Mouse (Mus musculus): ENCODE results near the gene Fzd4. TPM values are rescaled to one million over a fixed set of nuclear protein-coding genes. Genes with fewer than 3 reads are reported as not detected.
A peak's percentile ranks its signal among the peaks of the same experiment; 100 is the strongest.

The Fzd4 gene
- polyA plus RNA-seq, 1 experiment from 2014 or later: 2.2 TPM

DNA sequence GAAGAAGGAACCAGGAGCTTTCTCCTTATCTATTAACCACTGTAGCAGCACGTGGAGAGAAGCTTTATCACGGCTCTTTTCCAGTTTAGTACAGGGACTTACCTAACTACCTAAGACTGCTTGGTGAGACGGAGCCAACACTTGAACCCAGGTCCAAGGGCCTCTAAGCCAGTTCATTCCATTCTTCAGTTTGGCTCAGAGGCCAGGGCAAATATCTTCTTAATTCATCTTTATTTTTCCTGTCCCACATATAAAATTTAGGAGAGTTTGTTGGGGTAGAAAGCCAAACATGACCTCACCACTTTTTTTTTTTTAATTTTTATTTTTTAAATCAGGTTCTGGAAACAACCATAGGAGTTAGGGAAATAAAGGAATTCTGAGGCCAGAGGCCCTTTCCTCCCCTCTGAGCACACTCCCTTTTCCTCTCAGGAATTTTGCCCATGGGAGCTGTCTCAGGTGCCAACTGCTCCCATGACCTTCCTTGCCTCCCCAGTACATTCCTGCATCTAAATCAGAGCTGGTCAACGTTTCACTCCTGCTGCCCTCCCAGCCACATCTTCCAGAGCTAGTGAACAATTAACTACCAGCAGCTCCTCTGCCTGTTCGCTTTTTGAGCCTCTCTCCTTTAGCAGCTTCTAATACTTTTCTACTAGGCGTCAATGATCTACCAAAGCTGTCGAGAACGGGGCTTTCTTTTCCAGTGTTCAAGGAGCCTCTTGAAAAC, 29.9 kb downstream of the Fzd4 start:
- H3K9ac ChIP-seq: no peak overlapping the region
- WGBS: 68% methylated on average over 8 of the region's 8 CpGs

DNA sequence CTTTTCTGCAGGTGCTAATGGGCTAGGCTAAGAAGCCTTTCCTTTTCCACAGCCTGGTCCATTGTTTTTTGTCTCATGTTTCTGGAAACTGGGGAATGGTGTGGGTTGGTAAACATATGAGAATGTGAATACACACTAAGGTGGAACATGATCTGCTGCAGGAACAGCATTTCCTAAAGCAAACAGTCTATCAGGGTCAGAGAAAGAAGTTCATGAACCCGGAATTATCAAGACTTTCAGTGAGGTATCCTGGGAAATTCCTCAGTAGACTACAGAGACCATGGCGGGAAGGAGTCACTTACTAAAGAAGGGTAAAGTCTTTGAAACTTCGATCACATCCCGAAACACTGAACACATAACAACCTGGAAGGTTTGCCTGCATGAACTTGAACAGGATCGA, 32.2 kb downstream of the Fzd4 start:
- Histone ChIP-seq H3K4me2 (no peak overlapping the region), H3K36me3 (no peaks in the 10 kb centered on the region), H3K4me1 (replicated peaks) (no peaks in the 10 kb centered on the region), H3K9ac (no peak overlapping the region), H3K9me3 (no peaks in the 10 kb centered on the region), H3K4me3 (no peak overlapping the region), H3K27me3 (no peaks in the 10 kb centered on the region), H3K27ac (replicated peaks) (no peak overlapping the region)
- ATAC-seq (ENCODE audit: low read depth): no peak
- WGBS: 88% methylated on average over 5 of the region's 5 CpGs

More for the DNA sequence above, 29.9 kb downstream of the Fzd4 start:
- no peak for ATAC-seq (ENCODE audit: low read depth)
- Histone ChIP-seq H3K4me3 (no peak overlapping the region), H3K36me3 (no peaks in the 10 kb centered on the region), H3K9me3 (no peaks in the 10 kb centered on the region), H3K4me1 (replicated peaks) (no peaks in the 10 kb centered on the region), H3K27me3 (no peaks in the 10 kb centered on the region), H3K4me2 (no peak overlapping the region), H3K27ac (replicated peaks) (no peak overlapping the region)

DNA sequence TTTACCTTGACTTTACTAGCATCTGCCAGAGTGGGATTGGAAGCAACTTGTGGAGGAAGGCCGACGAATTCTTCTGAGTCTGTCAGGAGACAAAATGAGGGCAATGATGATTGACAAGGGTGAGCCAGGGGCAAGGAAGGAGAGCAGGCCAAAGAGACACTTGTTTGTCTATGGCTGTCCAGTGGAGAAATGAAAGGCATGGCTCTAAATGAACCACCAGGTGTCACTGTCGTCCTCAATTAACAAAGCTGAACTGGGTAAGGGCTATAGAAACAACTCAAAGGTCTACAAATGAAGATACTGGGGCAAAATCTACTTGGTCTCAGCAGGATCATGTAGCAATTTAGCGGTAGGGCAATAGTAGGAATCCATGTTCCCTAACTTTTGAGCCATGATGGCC, 33.4 kb downstream of the Fzd4 start:
- Histone ChIP-seq H3K4me2 (no peak overlapping the region), H3K27ac (replicated peaks) (no peak overlapping the region), H3K4me1 (replicated peaks) (no peaks in the 10 kb centered on the region), H3K4me3 (no peak overlapping the region), H3K9me3 (no peaks in the 10 kb centered on the region), H3K36me3 (no peaks in the 10 kb centered on the region), H3K27me3 (no peaks in the 10 kb centered on the region), H3K9ac (no peak overlapping the region)
- 45% methylated on average over 4 of the region's 4 CpGs for WGBS
- no peak for ATAC-seq (ENCODE audit: low read depth)

DNA sequence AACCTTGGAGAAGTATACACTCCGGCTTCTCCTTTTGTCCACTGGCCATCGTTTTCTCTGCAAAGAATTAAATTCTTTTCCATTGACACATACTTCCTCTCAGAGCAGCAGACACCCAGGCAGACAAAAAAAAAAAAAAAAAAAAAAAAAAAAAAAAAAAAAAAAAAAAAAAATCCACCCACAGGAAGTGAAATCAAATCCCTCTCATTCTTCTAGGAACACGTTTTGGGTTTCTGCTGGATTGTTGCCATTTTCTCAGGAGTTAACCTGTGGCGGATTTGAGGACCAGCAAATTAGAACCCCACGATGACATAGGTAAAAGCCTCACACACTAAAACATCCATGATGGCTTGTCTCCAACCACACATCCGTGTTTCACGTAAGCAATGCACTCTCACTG, 37.1 kb downstream of the Fzd4 start:
- no peaks in the 10 kb centered on the region for H3K9me3 ChIP-seq
- no peak overlapping the region for H3K4me3 ChIP-seq
- H3K9ac ChIP-seq: no peak overlapping the region
- no peak overlapping the region for H3K4me2 ChIP-seq
- WGBS: 82% methylated on average over 7 of the region's 7 CpGs
- H3K27ac ChIP-seq (replicated peaks): no peak overlapping the region
- no peaks in the 10 kb centered on the region for H3K4me1 ChIP-seq (replicated peaks)
- ATAC-seq (ENCODE audit: low read depth): no peak
- H3K27me3 ChIP-seq: no peaks in the 10 kb centered on the region
- H3K36me3 ChIP-seq: no peaks in the 10 kb centered on the region

DNA sequence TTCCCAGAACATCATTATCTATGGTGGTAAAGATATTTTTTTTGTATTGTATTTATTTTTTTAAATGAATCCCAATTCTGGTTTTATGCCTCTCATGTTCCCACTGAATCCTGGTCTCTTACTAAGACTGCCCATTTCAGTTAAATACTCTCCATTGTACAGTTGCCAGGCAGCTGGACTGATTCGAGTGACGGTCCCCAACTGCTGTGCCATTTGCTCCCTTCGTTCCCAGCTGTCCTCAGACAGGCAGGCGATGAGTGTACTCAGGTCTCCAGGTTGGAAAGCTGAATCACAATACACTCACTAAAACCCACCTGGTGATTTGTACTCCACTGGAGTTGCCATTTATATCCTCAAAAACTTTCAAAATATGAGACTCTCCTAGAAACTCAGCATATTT, 38.1 kb downstream of the Fzd4 start:
- Histone ChIP-seq H3K36me3 (no peaks in the 10 kb centered on the region), H3K4me1 (replicated peaks) (no peaks in the 10 kb centered on the region), H3K4me3 (no peak overlapping the region), H3K9me3 (no peaks in the 10 kb centered on the region), H3K27ac (replicated peaks) (no peak overlapping the region), H3K27me3 (no peaks in the 10 kb centered on the region), H3K9ac (no peak overlapping the region), H3K4me2 (no peak overlapping the region)
- WGBS: 63% methylated on average over 4 of the region's 4 CpGs
- ATAC-seq (ENCODE audit: low read depth): no peak

DNA sequence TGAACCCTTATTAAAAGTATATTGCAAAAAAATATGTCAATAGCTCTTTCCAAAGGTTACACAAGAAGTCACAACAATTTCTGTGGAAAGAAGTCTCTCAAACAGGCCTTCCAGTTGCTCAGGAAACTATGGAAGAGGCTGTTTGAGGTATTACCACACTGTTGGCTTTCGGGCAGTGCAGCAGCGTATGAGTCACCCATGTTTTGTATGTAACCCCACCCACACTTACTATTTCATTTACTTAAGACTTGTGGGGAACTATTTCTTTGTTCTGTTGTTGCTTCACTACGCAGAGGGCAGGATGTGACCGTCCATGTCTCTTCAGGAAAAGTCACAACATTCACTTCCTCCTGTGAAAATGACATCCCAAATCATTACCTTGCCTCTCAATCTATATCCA, 41.0 kb downstream of the Fzd4 start:
- Histone ChIP-seq H3K9me3 (no peaks in the 10 kb centered on the region), H3K36me3 (no peaks in the 10 kb centered on the region)

DNA sequence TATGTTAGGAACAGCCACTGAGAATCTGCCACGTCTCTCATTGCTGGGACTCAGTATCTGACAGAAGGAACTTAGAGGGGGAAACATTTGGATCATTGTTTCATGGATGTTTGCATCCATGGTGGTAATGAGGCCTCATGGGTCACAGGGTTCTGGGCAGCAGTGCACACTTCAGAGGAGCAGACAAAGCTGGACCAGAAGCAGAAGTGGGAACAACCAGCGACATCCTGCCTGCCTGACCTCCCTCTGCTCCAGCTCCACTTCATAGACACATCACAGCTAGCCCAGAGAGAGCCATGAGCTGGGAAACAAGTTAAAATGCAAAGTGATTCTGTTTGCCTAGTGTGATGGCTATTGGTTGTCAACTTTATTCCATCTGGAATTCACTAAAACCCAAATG, 46.2 kb downstream of the Fzd4 start:
- WGBS: 72% methylated on average over 2 of the region's 2 CpGs
- no peak for ATAC-seq (ENCODE audit: low read depth)
- Histone ChIP-seq H3K27me3 (no peaks in the 10 kb centered on the region), H3K36me3 (no peaks in the 10 kb centered on the region), H3K27ac (replicated peaks) (no peak overlapping the region), H3K4me3 (no peak overlapping the region), H3K4me1 (replicated peaks) (no peaks in the 10 kb centered on the region), H3K4me2 (no peak overlapping the region), H3K9ac (no peak overlapping the region), H3K9me3 (no peaks in the 10 kb centered on the region)

More for the DNA sequence above, 41.0 kb downstream of the Fzd4 start:
- no peaks in the 10 kb centered on the region for H3K4me1 ChIP-seq (replicated peaks)
- H3K4me2 ChIP-seq: no peak overlapping the region
- H3K27me3 ChIP-seq: no peaks in the 10 kb centered on the region
- WGBS: 85% methylated on average over 4 of the region's 4 CpGs
- no peak overlapping the region for H3K4me3 ChIP-seq
- H3K27ac ChIP-seq (replicated peaks): no peak overlapping the region
- no peak for ATAC-seq (ENCODE audit: low read depth)
- no peak overlapping the region for H3K9ac ChIP-seq

DNA sequence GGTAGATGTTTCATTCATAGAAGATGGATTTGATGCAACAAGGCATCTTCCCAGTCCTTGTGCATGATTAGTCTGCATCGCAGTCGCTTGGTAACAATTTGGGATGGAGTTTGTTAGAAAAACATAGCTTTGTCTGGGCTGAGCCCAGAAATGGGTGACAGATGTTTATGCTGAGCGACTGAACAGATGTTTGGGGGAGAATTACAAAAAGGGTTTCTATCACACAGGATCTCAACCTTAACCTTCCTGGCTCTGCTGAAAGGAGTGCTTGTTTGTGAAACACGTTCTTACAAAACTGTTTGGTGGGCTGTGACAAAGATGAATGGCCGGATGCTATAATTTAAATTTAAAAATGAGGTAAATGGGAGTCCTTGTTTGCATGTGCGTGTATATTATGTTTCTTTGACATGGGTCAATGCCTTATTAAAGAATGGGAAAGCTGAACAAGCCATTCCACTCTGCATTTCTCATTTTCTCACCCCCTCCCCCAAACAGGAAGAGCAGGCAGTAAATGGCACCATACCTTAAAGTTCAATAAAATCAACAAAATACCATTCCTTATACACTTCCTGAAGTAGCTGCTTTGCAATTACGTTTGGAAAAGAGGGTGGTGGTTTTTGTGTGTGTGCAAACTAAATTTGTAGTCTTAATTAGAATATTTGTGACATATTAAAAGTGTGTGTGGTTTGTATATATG, 52.4 kb downstream of the Fzd4 start:
- no peak overlapping the region for H3K27ac ChIP-seq (replicated peaks)
- peaks cover 14% of the 10 kb centered on the region for H3K4me1 ChIP-seq (replicated peaks)
- WGBS: 34% methylated on average over 7 of the region's 7 CpGs
- no peak for ATAC-seq (ENCODE audit: low read depth)
- H3K9me3 ChIP-seq: no peaks in the 10 kb centered on the region
- H3K9ac ChIP-seq: no peak overlapping the region
- no peak overlapping the region for H3K4me3 ChIP-seq
- no peaks in the 10 kb centered on the region for H3K27me3 ChIP-seq
- no peak overlapping the region for H3K4me2 ChIP-seq
- H3K36me3 ChIP-seq: no peaks in the 10 kb centered on the region

DNA sequence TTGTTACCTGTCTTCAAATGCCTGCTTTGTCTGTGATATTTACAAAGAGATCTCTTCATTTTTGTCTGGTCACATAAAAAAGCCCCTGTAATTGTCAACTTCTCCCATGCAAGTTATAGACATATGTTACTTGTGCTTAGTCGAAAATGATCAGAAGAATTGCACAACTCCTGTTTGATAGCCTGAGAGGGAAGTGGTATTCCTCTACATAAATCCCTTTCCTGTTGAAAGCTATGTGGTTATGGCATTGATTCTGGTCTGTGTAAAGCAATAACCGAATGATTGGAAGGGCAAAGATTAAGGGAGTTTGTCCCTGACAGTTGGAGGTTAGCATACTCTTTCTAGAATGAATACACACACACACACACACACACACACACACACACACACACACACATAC, 55.5 kb downstream of the Fzd4 start:
- Histone ChIP-seq H3K9ac (no peak overlapping the region), H3K4me2 (no peak overlapping the region), H3K9me3 (no peaks in the 10 kb centered on the region), H3K4me1 (replicated peaks) (peaks cover 19% of the 10 kb centered on the region), H3K4me3 (no peak overlapping the region), H3K36me3 (no peaks in the 10 kb centered on the region), H3K27ac (replicated peaks) (no peak overlapping the region), H3K27me3 (no peaks in the 10 kb centered on the region)
- ATAC-seq (ENCODE audit: low read depth): no peak
- 81% methylated on average over 2 of the region's 2 CpGs for WGBS

DNA sequence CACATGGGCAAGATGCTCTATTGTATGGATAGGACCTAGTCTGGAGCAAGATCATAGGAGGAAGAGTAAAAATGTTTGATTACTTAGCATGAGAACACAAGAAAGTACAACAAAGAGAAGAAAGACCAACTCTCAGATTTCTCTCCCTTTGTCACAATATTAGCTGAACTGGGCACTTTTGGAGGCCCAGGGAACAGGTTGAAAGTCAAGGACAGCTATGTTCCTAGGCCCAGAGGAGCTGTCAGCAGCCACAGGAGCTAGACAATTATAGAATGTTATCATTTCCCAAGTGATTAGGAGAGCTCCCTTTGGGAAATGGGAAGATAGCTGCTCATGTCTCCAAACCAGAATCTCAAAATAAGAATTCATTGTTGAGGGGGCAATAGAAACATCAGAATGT, 56.8 kb downstream of the Fzd4 start:
- H3K27ac ChIP-seq (replicated peaks): no peak overlapping the region
- H3K9ac ChIP-seq: no peak overlapping the region
- peaks cover 19% of the 10 kb centered on the region for H3K4me1 ChIP-seq (replicated peaks)
- no peaks in the 10 kb centered on the region for H3K36me3 ChIP-seq
- H3K4me2 ChIP-seq: no peak overlapping the region
- no peaks in the 10 kb centered on the region for H3K27me3 ChIP-seq
- no peaks in the 10 kb centered on the region for H3K9me3 ChIP-seq
- no peak overlapping the region for H3K4me3 ChIP-seq
- ATAC-seq (ENCODE audit: low read depth): no peak

DNA sequence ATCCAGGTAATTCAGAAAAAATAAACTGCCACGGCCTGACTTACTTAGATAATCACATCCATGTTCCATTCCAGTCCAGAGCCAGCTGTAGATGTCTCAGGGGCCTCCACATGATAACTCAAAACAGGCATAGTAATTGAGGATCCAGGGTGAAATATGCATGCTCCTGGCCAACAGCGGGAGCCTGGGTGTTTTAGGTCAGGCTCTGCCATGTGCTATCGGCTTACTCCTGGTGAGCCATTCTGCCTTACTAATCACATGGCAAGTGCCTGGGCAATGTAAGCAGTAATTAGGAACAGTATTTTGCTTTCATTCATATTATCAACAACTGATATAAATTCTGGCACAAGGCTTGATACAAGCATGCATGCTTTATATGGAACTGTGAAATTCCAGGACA, 57.2 kb downstream of the Fzd4 start:
- H3K4me3 ChIP-seq: no peak overlapping the region
- H3K27ac ChIP-seq (replicated peaks): no peak overlapping the region
- no peaks in the 10 kb centered on the region for H3K36me3 ChIP-seq
- H3K9ac ChIP-seq: no peak overlapping the region
- H3K4me2 ChIP-seq: no peak overlapping the region
- ATAC-seq (ENCODE audit: low read depth): peak; percentile 50; the same call in 1 of the 2 replicates
- no peaks in the 10 kb centered on the region for H3K9me3 ChIP-seq
- H3K27me3 ChIP-seq: no peaks in the 10 kb centered on the region
- 55% methylated on average over 3 of the region's 3 CpGs for WGBS
- peaks cover 17% of the 10 kb centered on the region for H3K4me1 ChIP-seq (replicated peaks)
